Mouse (Mus musculus): ENCODE measurements around the gene Timm13.

- TF ChIP-seq CTCF (IDR thresholded peaks at IDR 0.05; ENCODE audit: borderline replicate concordance, insufficient read depth, low read depth, low read length) (no peak), POLR2A (IDR thresholded peaks at IDR 0.05; ENCODE audit: borderline replicate concordance, insufficient read depth, low read length) (no peak)
These were observed 13.6 kb downstream of the Timm13 start for GRCm38 (mm10) chr10:80887181-80887580.
